Mouse (Mus musculus): ENCODE measurements at regions not wholly inside any gene's neighbourhood (a gene's known extent, or its start where the extent isn't known, plus 50 kb on each side); places are given as distances from the start of the nearest gene placed in this dataset.

DNA sequence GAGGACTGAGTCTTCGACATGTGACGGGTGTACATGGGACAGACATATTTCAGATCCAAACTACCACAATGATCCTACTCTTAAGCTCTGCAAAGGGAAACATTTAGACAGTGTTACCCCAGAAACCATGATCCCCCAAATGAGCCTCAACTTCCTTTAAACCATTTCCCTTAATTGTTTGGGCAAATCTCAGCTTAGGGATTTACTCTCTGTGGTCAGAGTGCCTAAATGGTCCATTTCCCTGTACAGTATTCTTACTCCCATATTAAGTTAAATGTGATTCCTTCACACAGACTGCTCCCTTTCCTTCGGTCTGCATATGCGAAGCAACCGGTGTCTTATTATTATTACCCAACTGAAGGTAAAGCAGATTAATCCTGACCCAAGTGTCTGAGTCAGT is 128.4 kb upstream of the Jun start:
- TF ChIP-seq GABPA (IDR thresholded peaks at IDR 0.05; ENCODE audit: insufficient replicate concordance, low read depth, low read length) (no peak), ZMIZ1 (IDR thresholded peaks at IDR 0.05; ENCODE audit: low read depth, low read length) (no peak), ZKSCAN1 (IDR thresholded peaks at IDR 0.05; ENCODE audit: borderline replicate concordance, low read depth, low read length) (no peak), MAZ (IDR thresholded peaks at IDR 0.05; ENCODE audit: low read depth, low read length) (no peak), SMC3 (IDR thresholded peaks at IDR 0.05; ENCODE audit: low read depth, low read length) (no peak), EP300 (IDR thresholded peaks at IDR 0.05; ENCODE audit: low read length) (no peak), PAX5 (IDR thresholded peaks at IDR 0.05; ENCODE audit: low read length) (no peak), ZNF384 (IDR thresholded peaks at IDR 0.05; ENCODE audit: low read depth, low read length) (no peak), MAFK (IDR thresholded peaks at IDR 0.05; ENCODE audit: insufficient replicate concordance, low read length) (no peak), UBTF (IDR thresholded peaks at IDR 0.05; ENCODE audit: low read depth, low read length) (no peak), NRF1 (IDR thresholded peaks at IDR 0.05; ENCODE audit: low read depth, low read length) (no peak), TCF12 (IDR thresholded peaks at IDR 0.05; ENCODE audit: low read depth, low read length) (no peak), CHD2 (IDR thresholded peaks at IDR 0.05; ENCODE audit: low read length) (no peak), POLR2A (IDR thresholded peaks at IDR 0.05; ENCODE audit: low read depth, low read length) (no peak), MYC (IDR thresholded peaks at IDR 0.05; ENCODE audit: low read depth, low read length) (no peak), CTCF (conservative IDR thresholded peaks at IDR 0.05 in 1 of 2, IDR thresholded peaks at IDR 0.05 in 1 of 2; ENCODE audit: low read depth in 2 of 2, low read length in 2 of 2) (no peak), RAD21 (IDR thresholded peaks at IDR 0.05; ENCODE audit: low read depth, low read length) (no peak), MEF2A (IDR thresholded peaks at IDR 0.05; ENCODE audit: borderline replicate concordance, low read depth, low read length) (no peak), ETS1 (conservative IDR thresholded peaks at IDR 0.05; ENCODE audit: low read depth, low read length) (no peak), HCFC1 (IDR thresholded peaks at IDR 0.05; ENCODE audit: low read depth, low read length) (no peak)
- dilution Hi-C loops (cut with MboI; ENCODE audit: extremely low pct_ligation_motif_present, extremely low pct_unique_long_range_greater_than_20kb, low sequenced_read_pairs): no loop called here
- in situ Hi-C loops (cut with MboI; ENCODE audit: low pct_ligation_motif_present, low pct_unique_long_range_greater_than_20kb, low sequenced_read_pairs): no loop called here

DNA sequence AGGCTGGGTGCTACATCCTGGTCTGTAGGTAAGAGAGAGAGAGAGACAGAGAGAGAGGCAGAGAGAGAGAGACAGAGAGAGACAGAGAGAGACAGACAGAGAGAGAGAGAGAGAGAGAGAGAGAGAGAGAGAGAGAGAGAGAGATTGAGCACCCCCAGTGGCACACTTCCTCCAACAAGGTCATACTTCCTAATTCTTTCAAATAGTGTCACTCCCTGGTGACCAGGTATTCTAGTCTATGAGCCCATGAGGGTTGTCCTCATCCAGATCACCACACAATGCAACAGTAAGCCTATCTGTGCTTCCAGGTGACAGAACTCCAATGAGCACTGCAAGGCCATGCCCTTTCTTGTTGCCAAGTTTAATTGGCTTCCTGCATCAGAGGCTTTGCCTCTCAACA is 129.0 kb upstream of the Jun start:
- H3K79me2 ChIP-seq (replicated peaks; ENCODE audit: control insufficient read depth, extremely low read depth, insufficient read depth, poor library complexity, severe bottlenecking): no peaks in the 10 kb centered on the region
- dilution Hi-C loops (cut with MboI; ENCODE audit: extremely low pct_ligation_motif_present, extremely low pct_unique_long_range_greater_than_20kb, low sequenced_read_pairs) (no loop called here), in situ Hi-C loops (cut with MboI; ENCODE audit: low pct_ligation_motif_present, low pct_unique_long_range_greater_than_20kb, low sequenced_read_pairs) (no loop called here)
- H3K27me3 ChIP-seq (replicated peaks): no peaks in the 10 kb centered on the region
- peaks cover 0 to 11% of the 10 kb centered on the region in 2 experiments; a peak in 2 of 4 replicates for H3K4me1 ChIP-seq (ENCODE audit: control insufficient read depth in 1 of 2, insufficient read depth in 2 of 2)
- no peak overlapping the region for H3K4me3 ChIP-seq (replicated peaks in 1 of 3; ENCODE audit: low read depth in 2 of 3, low read length in 2 of 3, poor library complexity in 1 of 3)
- H3K27ac ChIP-seq (ENCODE audit: insufficient read depth, low read depth): no peak overlapping the region
- TF ChIP-seq MAX (IDR thresholded peaks at IDR 0.05; ENCODE audit: low read length): no peak
- TF ChIP-seq MXI1 (IDR thresholded peaks at IDR 0.05; ENCODE audit: low read depth, low read length): no peak
- no peak for TF ChIP-seq BHLHE40 (IDR thresholded peaks at IDR 0.05; ENCODE audit: low read depth, low read length)
- no peak for TF ChIP-seq ZKSCAN1 (IDR thresholded peaks at IDR 0.05; ENCODE audit: borderline replicate concordance, low read depth, low read length)
- TF ChIP-seq CHD1 (IDR thresholded peaks at IDR 0.05; ENCODE audit: low read depth, low read length): no peak
- no peak for TF ChIP-seq MEF2A (IDR thresholded peaks at IDR 0.05; ENCODE audit: borderline replicate concordance, low read depth, low read length)
- no peak for TF ChIP-seq NRF1 (IDR thresholded peaks at IDR 0.05; ENCODE audit: low read depth, low read length)
- no peak for TF ChIP-seq SIN3A (IDR thresholded peaks at IDR 0.05; ENCODE audit: low read length)
- TF ChIP-seq MYC (IDR thresholded peaks at IDR 0.05; ENCODE audit: low read depth, low read length): no peak
- TF ChIP-seq CTCF (conservative IDR thresholded peaks at IDR 0.05 in 1 of 2, IDR thresholded peaks at IDR 0.05 in 1 of 2; ENCODE audit: low read depth in 2 of 2, low read length in 2 of 2): no peak
- DNase-seq (ENCODE audit: extremely low read depth): no peak
- H3K4me2 ChIP-seq (ENCODE audit: insufficient read depth, low read depth, poor library complexity, severe bottlenecking): no peak overlapping the region
- H3K9me3 ChIP-seq (replicated peaks; ENCODE audit: low read length): no peaks in the 10 kb centered on the region
- H3K9ac ChIP-seq (ENCODE audit: insufficient read depth, low read depth): no peak overlapping the region
- H3K36me3 ChIP-seq (replicated peaks in 1 of 2; ENCODE audit: control insufficient read depth in 1 of 2, insufficient read depth in 1 of 2, low read length in 1 of 2): no peaks in the 10 kb centered on the region

More for the DNA sequence above, 128.4 kb upstream of the Jun start:
- H3K9ac ChIP-seq (ENCODE audit: insufficient read depth, low read depth): no peak overlapping the region
- no peak overlapping the region for H3K27ac ChIP-seq (ENCODE audit: insufficient read depth, low read depth)
- no peaks in the 10 kb centered on the region for H3K79me2 ChIP-seq (replicated peaks; ENCODE audit: control insufficient read depth, extremely low read depth, insufficient read depth, poor library complexity, severe bottlenecking)
- no peak overlapping the region for H3K4me2 ChIP-seq (ENCODE audit: insufficient read depth, low read depth, poor library complexity, severe bottlenecking)
- H3K36me3 ChIP-seq (replicated peaks in 1 of 2; ENCODE audit: control insufficient read depth in 1 of 2, insufficient read depth in 1 of 2, low read length in 1 of 2): no peaks in the 10 kb centered on the region
- no peak for DNase-seq (ENCODE audit: extremely low read depth)
- no peak overlapping the region for H3K4me3 ChIP-seq (replicated peaks in 1 of 3; ENCODE audit: low read depth in 2 of 3, low read length in 2 of 3, poor library complexity in 1 of 3)
- H3K9me3 ChIP-seq (replicated peaks; ENCODE audit: low read length): no peaks in the 10 kb centered on the region
- no peaks in the 10 kb centered on the region for H3K27me3 ChIP-seq (replicated peaks)
- peaks cover 0 to 11% of the 10 kb centered on the region in 2 experiments; a peak in 2 of 4 replicates for H3K4me1 ChIP-seq (ENCODE audit: control insufficient read depth in 1 of 2, insufficient read depth in 2 of 2)
